Mouse (Mus musculus): ENCODE measurements around the gene Lrriq3.

The Lrriq3 gene

GRCm38 (mm10) chr3:155093116-155093956 is at the start of gene Lrriq3, which contains the start of gene Fpgt:
Gene Lrriq3, plus strand, starts transcription at chr3:155093434.
Gene Fpgt, minus strand, starts transcription at chr3:155093403.
- peak; percentile 96 for DNase-seq (ENCODE audit: low read depth, low spot score)

- no peak for DNase-seq (ENCODE audit: low read depth, low spot score)
Observed at GRCm38 (mm10) chr3:155052021-155052420, 41.2 kb upstream of the Lrriq3 start.

GRCm38 (mm10) chr3:155053189-155053588 is 40.0 kb upstream of the Lrriq3 start:
- DNase-seq (ENCODE audit: low read depth, low spot score), result no peak

- DNase-seq (ENCODE audit: low read depth, low spot score), result no peak
Observed at GRCm38 (mm10) chr3:155055231-155055916, 37.9 kb upstream of the Lrriq3 start, which contains the start of gene Tnni3k. Gene Tnni3k, minus strand, starts transcription at chr3:155055407.

GRCm38 (mm10) chr3:155056606-155057005 is 36.6 kb upstream of the Lrriq3 start:
- no peak for DNase-seq (ENCODE audit: low read depth, low spot score)

GRCm38 (mm10) chr3:155057566-155057965 is 35.7 kb upstream of the Lrriq3 start:
- no peak for DNase-seq (ENCODE audit: low read depth, low spot score)

GRCm38 (mm10) chr3:155058800-155059448 is 34.3 kb upstream of the Lrriq3 start:
- DNase-seq (ENCODE audit: low read depth, low spot score), result no peak

- no peak for DNase-seq (ENCODE audit: low read depth, low spot score)
Observed at GRCm38 (mm10) chr3:155059449-155059822, 33.8 kb upstream of the Lrriq3 start.

GRCm38 (mm10) chr3:155077908-155078307 is 15.3 kb upstream of the Lrriq3 start:
- no peak for DNase-seq (ENCODE audit: low read depth, low spot score)

- no peak for DNase-seq (ENCODE audit: low read depth, low spot score)
Observed at GRCm38 (mm10) chr3:155092081-155092480, 1.2 kb upstream of the Lrriq3 start.

- DNase-seq (ENCODE audit: low read depth, low spot score), result no peak
Observed at GRCm38 (mm10) chr3:155099266-155099665, 6.0 kb downstream of the Lrriq3 start.

GRCm38 (mm10) chr3:155105957-155106356 is 12.7 kb downstream of the Lrriq3 start:
- peak; percentile 5 for DNase-seq (ENCODE audit: low read depth, low spot score)

- no peak for DNase-seq (ENCODE audit: low read depth, low spot score)
Observed at GRCm38 (mm10) chr3:155137737-155138136, 44.5 kb downstream of the Lrriq3 start.

- DNase-seq (ENCODE audit: low read depth, low spot score), result no peak
Observed at GRCm38 (mm10) chr3:155141047-155141446, 47.8 kb downstream of the Lrriq3 start.

- DNase-seq (ENCODE audit: low read depth, low spot score), result no peak
Observed at GRCm38 (mm10) chr3:155144368-155144767, 51.1 kb downstream of the Lrriq3 start.

GRCm38 (mm10) chr3:155161842-155162241 is 68.6 kb downstream of the Lrriq3 start:
- no peak for DNase-seq (ENCODE audit: low read depth, low spot score)

- DNase-seq (ENCODE audit: low read depth, low spot score), result no peak
Observed at GRCm38 (mm10) chr3:155180303-155180902, 87.2 kb downstream of the Lrriq3 start.

GRCm38 (mm10) chr3:155186456-155186855 is 93.2 kb downstream of the Lrriq3 start:
- DNase-seq (ENCODE audit: low read depth, low spot score), result no peak

GRCm38 (mm10) chr3:155188857-155189256 is 95.6 kb downstream of the Lrriq3 start:
- DNase-seq (ENCODE audit: low read depth, low spot score), result peak; percentile 12

GRCm38 (mm10) chr3:155234919-155235318 is 141.7 kb downstream of the Lrriq3 start:
- DNase-seq (ENCODE audit: low read depth, low spot score), result peak; percentile 9

- DNase-seq (ENCODE audit: low read depth, low spot score), result peak; percentile 12
Observed at GRCm38 (mm10) chr3:155235502-155235901, 142.3 kb downstream of the Lrriq3 start.

Measured in ZHBTc4 (cell line).